Mouse (Mus musculus): ENCODE measurements around the gene Glb1l3.

DNA sequence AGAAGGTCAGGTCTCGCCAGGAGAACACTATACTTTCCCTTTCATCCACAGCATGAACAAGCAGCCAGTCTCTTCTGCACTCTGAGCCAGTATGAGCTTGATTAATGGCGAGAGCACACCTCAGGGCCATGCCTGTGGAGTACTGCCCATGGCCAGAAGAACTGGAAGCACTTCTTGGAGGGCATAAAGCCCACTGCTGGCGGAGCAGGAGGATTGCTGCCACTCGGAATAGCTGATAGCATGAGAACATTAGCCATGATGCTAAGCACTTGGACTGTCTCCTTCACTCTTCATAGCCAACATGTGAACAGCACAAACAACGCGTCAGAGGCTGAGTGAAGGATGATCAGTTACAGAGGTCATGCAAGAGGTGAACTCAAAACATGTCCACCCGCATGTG is 82.3 kb downstream of the Glb1l3 start:
- TF ChIP-seq CTCF (IDR thresholded peaks at IDR 0.05; ENCODE audit: extremely low read depth, insufficient read depth, insufficient read length, insufficient replicate concordance) (no peak), POLR2A (IDR thresholded peaks at IDR 0.05; ENCODE audit: low read depth, low read length) (no peak)
